Mouse (Mus musculus): ENCODE data around the gene Mycbpap.
A peak's percentile ranks its signal among the peaks of the same experiment; 100 is the strongest.

Gene Mycbpap

DNA sequence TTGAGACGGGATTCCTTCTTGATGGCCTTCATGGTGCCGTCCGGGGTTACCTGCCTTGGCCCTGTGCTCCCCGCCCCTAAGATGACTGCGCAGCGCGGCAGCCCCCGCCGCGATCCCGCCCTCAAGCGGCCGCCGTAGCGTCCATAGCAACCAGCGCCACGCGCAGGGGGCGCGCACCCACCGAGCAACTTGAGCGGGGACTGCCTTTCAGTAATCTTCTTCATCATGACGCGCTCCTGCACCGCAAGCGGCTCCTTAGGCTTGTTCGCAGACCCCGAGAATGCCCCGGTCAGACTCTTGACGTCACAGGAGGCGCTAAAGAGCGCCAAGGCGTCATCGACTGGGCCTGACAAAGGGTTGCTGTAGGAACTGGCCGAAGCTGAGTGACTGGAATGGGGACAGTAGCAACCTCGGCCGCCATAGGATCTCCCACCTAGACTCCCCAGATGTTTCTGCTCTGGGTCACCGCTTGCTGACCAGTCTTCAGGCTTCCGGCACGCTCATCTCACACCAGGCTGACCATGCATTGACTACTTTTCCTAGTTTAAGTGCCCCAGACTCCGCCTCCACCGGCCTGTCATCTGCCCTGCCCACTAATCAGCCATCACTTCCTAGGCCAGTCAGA is at the start of gene Mycbpap:
Gene Mycbpap, minus strand, starts transcription at position 524 of the 625 bp plus-strand sequence.
- peak; percentile 49 for DNase-seq

DNA sequence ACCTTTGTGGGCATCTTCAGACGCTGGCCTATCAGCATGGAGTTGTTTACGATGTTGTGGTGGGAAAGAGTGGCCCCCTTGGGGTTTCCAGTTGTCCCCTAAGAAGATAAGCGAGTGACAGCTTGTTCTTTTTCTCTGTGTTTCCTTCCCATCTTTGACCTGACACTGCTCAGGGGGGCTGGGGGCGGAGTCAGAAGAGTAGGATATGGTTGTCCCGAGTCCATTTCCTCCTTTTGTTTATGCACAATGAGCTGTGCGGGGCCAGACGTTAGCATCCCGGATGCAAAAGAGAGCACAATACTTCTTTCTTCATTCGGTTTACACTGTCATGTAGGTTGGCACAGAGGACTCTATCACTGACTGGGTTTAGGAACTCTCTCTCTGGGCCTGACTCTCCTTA is 49.1 kb upstream of the Mycbpap start:
- DNase-seq, result no peak

DNA sequence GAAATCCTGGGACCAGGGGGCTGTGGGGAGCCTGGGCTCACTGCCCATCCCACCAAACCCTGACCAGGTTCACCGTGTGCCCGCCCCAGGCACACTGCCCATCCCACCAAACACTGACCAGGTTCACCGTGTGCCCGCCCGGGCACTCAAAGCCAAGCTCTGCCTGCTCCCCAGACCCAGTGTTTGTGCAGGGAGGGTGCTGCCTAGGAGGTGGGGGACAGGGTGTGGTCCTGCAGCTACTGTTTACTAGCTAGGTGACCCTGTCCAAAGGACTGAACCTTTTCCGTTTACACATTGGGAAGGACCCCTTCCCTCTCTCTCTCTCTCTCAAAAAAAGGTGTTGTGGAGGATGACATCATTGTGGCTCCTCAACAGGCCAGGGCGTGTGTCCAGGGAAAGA is 45.8 kb upstream of the Mycbpap start:
- DNase-seq, result no peak

DNA sequence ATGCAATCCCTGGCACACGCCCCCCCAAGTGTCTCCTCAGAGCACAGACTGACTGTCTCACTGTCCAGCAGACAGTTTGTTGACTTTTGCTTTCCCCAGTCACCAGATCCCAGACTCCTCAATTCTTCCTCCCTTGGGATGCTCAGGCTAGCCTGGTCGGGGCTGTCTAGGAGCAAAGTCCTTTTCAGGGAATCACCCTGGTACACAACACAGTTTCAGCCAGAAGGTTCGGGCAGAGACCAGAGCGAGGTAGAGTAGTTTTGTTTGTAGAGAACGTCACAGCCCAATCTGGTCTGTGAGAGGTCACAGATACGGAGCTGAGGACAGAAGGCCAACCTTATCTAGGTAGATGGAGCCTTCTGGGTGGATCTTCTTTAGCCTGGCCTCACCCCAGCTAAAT is 45.0 kb upstream of the Mycbpap start:
- DNase-seq, result no peak

DNA sequence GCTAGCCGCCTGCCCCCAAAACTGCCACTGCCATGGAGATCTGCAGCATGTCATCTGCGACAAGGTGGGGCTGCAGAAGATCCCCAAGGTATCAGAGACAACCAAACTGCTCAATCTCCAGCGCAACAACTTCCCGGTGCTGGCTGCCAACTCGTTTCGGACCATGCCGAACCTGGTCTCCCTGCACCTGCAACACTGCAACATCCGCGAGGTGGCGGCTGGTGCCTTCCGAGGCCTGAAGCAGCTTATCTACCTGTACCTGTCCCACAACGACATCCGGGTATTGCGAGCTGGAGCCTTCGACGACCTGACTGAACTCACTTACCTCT is 43.6 kb upstream of the Mycbpap start:
- DNase-seq, result no peak

DNA sequence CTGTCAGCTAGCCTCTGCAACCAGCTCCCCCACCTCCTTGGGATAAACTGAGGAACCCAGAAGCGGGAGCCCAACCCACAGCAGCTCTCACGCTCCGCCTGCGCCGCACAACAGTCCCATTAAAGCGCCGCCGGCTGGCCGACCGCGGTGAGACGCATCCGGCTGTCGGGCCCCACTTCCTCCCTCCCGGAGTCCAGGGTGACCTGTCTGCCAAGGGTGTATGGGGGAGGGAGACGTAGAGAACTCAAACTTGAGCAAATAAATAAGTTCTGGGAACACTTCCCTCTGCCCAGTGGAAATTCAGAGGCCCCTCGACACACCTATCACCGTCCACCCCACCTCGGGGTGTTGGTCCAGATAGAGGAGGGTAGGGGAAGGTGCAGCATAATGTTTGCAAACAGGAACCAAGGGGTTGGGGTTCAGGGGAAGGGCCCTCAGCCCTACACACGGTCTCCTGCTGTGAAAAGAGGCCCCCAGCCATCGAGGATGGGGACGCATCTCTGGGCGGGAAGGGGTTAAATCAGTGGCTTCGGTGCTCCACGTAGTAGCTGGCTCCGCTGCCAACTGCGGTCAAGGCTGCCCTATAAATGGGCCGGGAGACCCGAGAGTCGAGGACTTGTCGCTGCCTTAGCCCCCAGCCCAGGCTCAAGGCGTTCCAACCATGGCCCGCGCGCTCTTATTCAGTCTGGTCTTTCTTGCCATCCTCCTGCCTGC is 43.1 kb upstream of the Mycbpap start, which contains the start of gene Chad:
Gene Chad, plus strand, starts transcription at position 611 of the 714 bp plus-strand sequence.
- peak; percentile 61 for DNase-seq

DNA sequence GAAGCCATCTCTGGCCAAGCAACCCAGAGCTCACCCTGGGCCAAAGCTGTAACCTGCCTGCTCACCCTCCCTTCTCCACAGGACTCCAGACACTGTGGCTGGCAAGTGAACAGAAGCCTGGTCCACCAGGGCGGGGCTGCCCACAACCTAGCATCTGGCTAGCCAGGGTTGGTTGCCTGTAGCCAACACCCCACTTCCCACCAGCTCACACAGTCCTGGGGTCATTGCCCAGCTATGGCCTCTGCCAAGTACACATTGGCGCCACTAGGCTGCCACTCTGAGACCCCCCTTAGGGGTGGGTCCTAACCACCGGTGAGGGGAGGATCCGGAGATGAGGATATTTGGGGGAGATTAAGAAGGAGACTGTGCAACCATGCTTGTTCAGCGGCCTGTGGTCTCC is 42.3 kb upstream of the Mycbpap start:
- DNase-seq, result no peak

DNA sequence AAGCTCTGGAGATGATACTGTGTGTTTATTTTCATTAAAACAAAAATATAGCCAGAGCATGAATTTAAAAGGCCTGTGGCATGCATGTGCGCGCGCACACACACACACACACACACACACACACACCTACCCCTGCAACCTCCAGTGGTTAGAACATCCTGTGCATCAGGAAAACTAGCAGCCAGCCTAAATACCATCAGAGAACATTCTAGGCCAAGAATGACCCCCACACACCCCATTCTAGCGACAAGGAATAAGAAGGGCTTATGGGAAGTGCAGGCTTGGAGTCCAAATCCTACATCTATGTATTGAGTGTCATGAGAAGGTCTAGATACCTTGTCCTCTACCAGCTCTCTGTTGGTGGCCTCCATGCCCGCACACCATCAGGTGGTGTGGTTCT is 41.8 kb upstream of the Mycbpap start:
- DNase-seq, result no peak

DNA sequence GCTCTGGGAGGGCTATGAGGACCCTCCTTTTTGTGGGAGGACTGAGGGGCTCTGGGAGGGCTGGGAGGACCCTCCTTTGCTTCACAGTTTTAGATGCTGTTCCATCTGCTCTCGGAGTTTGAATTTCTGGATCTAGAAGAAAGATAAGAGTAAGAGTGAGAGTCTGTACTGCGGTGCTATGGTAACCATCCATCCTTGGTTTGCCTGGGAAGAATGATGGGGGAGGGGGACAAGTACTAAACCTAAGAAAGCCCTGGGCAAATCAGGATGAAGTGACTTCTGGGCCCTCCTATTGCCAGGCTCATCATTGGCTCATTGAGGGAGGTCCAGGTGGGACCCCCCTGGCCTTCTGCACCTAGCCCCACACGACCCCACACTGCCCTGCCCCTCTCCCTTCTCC is 36.7 kb upstream of the Mycbpap start:
- no peak for DNase-seq

DNA sequence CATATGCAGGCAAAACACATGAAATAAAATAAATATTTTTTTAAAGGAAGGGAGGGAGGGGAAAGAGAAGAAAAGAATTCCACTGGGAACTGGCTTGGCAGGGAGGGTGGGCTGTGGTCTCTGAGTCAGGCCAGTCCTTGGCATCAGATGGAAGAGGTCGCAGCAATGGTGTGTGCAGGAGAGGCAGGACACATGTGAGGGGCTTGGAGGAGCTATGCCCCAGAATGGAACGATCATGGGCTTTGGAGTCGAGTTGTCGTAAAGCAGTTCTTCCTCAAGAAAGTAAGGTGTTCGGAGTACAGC is 28.9 kb upstream of the Mycbpap start:
- DNase-seq, result no peak

DNA sequence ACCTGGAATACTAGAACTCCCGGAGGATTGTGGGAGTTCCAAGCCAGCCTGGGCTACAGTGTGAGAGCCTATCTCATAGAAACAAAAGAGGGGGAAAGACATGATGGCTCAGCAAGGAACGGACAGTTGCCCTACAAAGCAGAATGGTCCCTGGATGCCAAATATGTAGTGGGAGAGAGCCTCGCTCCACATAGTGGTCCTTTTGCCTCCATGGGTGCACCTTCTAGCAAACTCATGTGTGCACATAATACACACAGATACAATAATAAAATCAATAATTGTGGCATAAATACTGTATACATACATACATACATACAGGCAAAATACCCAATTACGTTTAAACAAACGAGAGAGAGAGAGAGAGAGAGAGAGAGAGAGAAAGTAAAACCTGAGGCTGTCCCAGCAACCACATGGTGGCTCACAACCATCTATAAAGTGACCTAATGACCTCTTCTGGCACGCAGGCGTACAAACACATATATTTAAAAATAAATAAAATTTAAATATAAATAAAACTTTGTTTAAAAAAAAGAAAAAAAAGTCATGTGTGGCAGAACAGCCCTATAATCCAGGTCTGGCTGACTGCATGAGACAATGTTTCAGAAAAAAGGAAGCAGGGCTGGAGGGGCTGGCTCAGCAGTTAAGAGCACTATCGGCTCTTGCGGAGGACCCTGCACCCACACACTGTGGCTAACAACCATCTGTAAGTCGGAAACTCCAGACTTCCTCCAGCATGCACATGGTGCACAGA is 28.3 kb upstream of the Mycbpap start:
- no peak for DNase-seq

DNA sequence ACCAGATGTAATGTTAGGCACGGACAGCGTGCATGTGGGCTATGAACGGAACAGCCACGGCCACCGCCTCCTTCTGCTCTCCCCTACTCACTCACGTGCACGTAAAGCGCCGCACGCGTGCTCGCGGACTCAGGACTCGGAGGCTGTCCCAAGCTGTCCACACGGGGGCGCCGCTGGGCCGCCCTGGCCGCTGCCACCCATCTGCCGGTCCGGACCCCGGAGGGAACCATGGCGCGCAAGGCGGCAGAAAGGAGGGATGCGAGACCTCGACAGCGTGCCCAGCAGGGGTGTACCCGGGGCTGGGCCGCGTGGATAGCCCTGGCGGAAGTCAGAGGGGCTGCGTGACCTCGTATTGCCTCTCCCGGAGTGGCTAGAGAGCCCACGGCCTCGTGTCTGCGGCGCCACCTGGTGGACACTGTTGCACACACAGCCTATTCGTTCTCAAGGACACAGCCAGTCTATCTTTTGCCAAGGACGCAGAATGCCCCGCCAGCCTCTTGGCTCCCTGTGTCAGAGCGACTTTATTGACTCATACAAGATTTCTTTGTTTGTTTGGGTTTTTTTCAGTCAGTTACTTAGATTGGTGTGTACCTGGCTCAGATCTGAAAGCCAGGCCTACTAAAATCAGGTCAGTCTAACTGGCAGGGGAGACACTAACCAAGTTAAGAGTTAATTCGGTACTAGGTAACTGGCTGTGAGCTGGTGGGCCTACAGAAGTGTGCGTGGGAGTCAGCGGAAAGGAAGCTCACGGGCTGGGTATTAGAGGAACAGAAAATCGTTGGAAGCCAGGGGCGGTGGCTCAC is 27.5 kb upstream of the Mycbpap start, which contains the start of gene Rsad1:
Gene Rsad1, minus strand, starts transcription at position 368 of the 803 bp plus-strand sequence.
- peak; percentile 96 for DNase-seq

DNA sequence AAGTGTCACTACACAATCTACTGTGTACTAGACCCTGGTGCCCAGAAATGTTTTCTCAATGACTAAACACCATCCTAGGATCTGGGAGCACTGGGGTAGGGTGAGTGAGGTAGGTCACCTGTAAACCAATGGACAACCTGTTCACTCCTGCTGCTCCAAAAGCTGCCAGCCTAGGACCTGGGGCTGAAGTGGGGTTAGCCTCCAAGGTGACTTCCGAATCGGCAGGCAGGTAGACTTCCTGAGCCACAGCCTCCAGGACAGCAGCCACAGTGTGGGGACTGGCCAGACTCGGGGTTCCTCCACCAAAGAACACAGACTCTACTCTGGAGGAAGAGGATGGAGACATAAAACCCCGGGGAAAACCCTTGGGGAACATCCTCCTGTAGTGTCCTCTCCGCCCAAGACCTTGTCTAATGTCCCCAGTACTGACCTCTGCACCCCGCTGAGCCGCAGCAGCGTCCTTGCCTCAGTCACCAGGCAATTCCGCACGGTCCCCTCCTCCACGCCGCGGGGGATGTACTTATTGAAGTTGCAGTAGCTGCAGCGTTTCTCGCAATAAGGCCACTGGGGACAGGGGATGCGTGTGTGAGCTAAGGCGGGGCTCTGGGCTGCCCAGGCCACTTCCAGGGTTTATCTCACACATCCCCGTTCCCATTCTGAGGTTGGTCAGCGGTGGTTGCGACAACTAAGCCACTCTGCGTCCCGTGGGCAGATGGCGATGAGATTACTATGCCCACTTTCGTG is 26.7 kb upstream of the Mycbpap start:
- peak; percentile 56 for DNase-seq

DNA sequence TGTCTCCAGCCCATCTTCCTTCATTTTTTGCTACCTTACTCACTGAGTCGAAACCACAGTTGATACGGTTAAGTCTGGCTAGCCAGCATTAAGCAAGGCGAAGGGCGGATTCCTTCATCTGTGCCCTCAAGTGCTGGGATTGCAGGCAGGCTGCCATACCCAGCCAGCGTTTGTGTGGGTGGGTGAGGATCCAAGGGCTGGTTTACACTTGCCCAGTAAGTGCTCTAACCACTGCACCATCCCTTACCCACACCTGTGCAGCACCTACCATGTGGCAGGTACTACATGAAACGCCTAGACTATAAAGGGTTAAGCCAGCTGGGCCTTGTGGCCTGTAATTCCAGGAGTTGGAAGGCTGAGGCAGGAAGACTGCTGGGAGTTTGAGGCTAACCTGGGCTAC is 25.7 kb upstream of the Mycbpap start:
- no peak for DNase-seq

DNA sequence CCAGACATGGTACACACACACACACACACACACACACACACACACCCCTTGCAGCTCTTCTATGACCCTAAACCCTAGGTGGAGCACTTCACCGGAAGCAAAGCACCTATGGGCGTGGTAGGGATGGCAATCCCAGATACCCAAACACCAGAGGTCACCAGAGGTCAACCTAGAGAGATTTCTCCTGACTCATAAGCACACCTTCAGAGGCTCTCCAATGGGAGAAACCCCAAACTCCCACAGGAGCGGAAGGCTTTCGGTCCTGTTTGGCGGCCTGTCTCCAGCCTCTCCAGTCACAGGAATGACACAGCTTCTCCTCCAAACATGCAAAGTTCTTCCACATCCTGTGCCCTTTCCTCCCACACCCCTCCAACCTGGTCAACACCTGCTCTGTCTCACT is 24.8 kb upstream of the Mycbpap start:
- DNase-seq, result no peak

DNA sequence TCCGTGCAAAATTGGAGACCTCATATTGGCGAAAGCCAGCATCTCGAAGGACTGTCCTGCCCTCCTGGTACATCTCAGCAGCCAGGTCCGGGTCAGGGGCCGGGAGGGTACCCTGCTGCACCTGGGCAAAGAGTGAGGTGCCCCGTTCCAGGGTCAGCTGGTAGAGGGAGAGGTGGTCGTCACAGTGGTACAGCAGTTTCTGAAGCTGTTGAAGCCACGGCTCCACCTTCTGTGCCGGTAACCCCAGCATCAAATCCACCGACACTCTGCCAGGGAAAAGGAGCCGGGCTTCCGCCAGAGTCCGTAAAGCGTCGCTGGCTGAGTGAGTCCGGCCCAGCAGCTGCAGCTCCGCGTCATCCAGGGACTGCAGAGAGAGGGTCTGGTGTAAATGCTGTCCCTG is 22.9 kb upstream of the Mycbpap start:
- DNase-seq, result no peak

DNA sequence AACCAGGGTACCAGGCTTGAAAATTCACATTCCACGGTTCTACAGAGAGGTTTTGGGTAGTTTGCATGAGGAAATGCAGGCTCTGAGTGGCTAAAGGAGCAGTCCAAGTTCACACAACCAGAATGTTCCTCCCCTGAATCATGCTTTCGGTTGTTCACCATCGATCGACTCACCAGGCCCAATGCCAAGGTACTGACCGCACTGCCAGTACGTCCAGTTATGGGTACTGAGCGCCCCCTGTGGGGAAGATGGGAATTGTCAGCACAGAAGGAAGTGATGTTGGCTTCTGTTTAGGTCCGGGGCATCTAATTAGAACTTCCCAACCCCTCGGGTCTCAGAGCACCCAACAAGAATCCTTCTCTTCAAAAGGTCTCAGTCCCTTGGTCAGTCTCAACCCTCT is 22.4 kb upstream of the Mycbpap start:
- peak; percentile 98 for DNase-seq

DNA sequence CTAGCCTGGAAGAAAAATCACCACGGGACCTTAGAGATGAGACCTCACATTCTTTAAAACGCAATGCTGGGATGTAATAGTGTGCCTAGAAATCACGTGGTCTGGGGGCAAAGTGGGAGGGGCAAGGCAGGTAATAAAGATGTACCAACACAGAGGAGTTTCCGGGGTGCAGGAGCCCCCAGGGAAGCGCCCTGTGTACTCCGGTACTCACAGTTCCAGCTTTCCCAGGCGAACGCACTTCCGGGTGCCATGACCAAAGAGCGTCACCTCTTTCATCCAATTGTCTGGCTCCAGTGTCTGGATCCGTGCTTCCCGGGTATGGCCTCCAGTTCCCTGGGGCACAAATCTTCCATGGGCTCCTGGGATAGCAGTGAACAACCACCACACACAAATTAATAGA is 21.8 kb upstream of the Mycbpap start:
- DNase-seq, result no peak

DNA sequence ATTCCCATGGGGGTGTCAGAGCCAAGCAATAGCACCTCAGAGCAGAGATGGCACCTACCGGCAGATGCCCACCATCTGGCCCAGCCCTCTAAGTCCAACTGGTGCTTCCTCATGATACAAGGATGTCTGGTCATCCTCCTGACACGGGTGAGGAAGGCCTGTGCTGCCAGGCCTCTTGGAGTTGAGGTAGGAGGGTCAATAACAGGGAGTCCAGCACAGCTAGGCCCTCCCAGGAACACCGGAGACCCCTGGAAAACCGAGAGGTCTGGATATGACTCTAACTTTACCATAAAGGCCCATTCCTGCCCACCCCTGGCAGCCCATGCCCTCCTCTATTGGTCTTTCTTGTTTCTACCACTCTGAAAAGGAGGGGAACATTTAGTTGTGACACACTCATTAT is 20.9 kb upstream of the Mycbpap start:
- DNase-seq, result no peak

DNA sequence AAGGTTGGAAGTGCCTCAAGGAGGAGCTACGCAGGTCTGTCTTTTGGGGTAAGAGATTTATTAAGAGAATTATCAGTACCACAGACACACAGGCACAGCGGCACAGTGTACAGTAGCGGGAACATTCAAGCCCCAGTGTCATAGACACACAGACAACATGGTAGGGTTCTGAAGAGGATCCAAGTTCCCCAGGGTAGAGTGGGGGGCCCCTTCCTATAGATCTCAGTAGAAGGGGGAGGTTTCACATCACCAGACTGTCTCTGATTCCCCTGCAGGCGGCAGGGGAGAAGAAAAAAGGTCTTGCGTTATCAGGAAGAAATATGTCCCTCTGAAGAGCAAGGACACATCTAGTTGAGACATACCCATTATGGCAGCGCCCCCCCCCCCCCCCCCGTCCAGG is 18.2 kb upstream of the Mycbpap start:
- DNase-seq, result no peak

DNA sequence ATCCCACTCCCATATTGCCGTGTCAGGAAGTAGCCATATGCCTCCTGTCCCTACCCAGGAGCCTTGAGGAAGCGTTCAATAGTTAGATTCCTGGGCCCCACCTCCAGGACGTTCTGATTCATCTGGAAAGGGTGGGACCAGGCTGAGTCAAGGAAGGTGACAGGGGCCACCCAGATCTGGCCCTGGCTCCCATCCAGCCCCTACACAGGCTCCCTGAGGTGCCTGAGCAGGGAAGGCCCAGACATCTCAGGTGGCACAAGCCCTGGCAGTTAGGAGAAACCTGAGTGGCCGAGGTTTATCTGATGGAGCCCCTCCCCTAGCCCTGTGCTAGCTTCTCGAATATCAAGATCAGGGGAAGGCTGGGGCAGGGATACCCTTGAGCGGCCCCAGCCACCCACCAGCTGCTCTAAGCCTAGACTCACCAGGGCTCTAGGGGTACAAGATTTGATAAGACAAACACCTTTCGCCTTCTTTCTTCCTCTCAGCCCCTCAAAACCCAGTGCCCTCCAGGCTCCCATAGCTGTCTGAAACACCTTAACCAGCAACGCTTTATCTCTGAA is 17.3 kb upstream of the Mycbpap start:
- DNase-seq, result no peak

DNA sequence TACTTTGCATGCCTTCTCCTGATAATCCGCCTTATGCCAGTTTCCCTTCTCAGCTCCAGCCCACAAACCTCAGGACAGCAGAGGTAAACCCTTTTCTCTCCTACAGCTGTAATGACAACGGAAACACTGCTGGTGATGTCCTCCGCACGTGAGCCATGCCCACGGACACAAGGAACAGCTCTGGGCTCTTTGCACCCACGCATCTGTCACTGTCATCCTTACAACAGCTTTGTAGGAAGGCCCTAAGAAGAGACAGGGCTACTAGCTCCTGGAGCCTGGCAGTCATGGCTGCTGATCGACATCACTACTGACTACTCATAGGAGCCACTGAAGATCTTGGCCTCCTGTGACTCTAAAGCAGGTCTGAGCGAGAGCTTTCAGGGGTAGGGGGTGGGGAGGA is 11.6 kb upstream of the Mycbpap start:
- DNase-seq, result no peak

All from right cerebral cortex, postnatal 14 days (tissue).